Mouse (Mus musculus) layer of hippocampus, adult 2 months (tissue): ENCODE measurements around the gene Zfand2a. TPM values are rescaled to one million over a fixed set of nuclear protein-coding genes. Genes with fewer than 3 reads are reported as not detected.

Experiments
- DNase-seq, 2 experiments: peaks; one replicate each; pipeline ENCODE4 v3.0.0; 2022; ENCODE audit warnings: low spot score in 2 of 2
- H3K27ac ChIP-seq: fragments of 200-600 bp; 2 replicates; pipeline ENCODE4 v1.8.1; 2022
- H3K4me3 ChIP-seq: fragments of 200-600 bp; 2 replicates; pipeline ENCODE4 v1.8.1; 2022; ENCODE audit warnings: mild to moderate bottlenecking
- CTCF ChIP-seq: fragments of 200-600 bp; conservative IDR thresholded peaks from 2 replicates; pipeline ENCODE4 v1.8.1; 2022; ENCODE audit warnings: antibody characterized with exemption, mild to moderate bottlenecking, moderate library complexity
- total RNA-seq, 2 experiments: library from RNA; stranded (reverse); gene quantifications; 2 replicates each; pipeline ENCODE4 v1.2.3; 2021

Gene Zfand2a
- total RNA-seq, 2 experiments from 2014 or later: 56.5 to 63.1 TPM

- peak; percentile 64 to 75 for DNase-seq
- TF ChIP-seq CTCF: no peak
- H3K27ac ChIP-seq: peak overlapping the region; percentile 61; the same call in 1 of the 2 replicates
Measured at GRCm38 (mm10) chr5:139495019-139495669, 10.8 kb upstream of the Zfand2a start.

DNA sequence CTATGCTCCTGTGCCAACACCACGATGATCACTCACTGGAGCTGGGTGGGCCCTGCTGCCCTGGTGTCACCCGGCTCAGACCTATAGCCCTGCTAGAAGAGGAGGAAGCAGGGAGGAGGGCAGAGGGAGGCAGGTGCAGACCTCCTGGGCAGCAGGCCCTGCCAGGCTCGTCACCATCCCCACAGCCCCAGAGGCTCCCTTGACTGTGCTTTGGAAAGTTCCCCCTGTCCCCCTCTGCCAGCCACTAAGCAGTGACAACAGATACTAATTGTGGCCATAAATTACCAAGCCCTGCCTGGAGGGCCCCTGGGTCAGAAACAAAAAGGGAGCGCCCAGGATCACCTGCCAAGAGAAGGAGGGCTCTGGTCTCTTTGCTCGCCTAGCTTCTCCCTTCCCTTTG, 9.3 kb upstream of the Zfand2a start:
- H3K27ac ChIP-seq: no peak overlapping the region
- DNase-seq: no peak
- TF ChIP-seq CTCF: no peak
- H3K4me3 ChIP-seq: no peak overlapping the region

More at GRCm38 (mm10) chr5:139495019-139495669, 10.8 kb upstream of the Zfand2a start:
- H3K4me3 ChIP-seq: no peak overlapping the region

- Histone ChIP-seq H3K27ac (peak overlapping the region; percentile 86), H3K4me3 (no peak overlapping the region)
- TF ChIP-seq CTCF: no peak
- no peak for DNase-seq
Measured at GRCm38 (mm10) chr5:139491348-139491747, 7.0 kb upstream of the Zfand2a start.

DNA sequence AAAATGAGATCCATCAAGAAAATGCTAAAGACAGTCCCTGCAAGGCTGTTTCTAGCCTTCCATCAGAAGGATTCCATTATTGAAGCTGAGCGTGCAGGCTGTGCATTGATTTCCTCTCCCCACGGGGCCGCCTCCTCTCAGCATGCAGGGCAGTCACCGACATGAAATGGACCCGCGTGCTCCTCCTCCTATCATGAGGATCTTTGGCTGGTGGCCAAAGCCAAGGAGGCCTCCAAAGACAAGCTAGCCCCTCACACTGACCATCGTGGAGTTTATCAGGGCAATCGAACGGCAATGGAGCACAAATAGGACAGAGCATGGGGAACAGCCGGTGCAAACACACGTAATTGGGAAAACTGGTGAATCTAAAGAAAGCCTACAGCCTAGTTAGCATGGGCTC, 5.8 kb upstream of the Zfand2a start:
- Histone ChIP-seq H3K27ac (no peak overlapping the region), H3K4me3 (no peak overlapping the region)
- no peak for TF ChIP-seq CTCF
- DNase-seq: no peak

GRCm38 (mm10) chr5:139483171-139483848, 1.0 kb downstream of the Zfand2a start:
- no peak for TF ChIP-seq CTCF
- DNase-seq: no peak
- Histone ChIP-seq H3K4me3 (peak overlapping the region; percentile 94), H3K27ac (peak overlapping the region; percentile 93; the same call in 1 of the 2 replicates)

- no peak for DNase-seq
- no peak for TF ChIP-seq CTCF
- Histone ChIP-seq H3K27ac (no peak overlapping the region), H3K4me3 (no peak overlapping the region)
Measured at GRCm38 (mm10) chr5:139480406-139480805, 3.9 kb downstream of the Zfand2a start.

DNA sequence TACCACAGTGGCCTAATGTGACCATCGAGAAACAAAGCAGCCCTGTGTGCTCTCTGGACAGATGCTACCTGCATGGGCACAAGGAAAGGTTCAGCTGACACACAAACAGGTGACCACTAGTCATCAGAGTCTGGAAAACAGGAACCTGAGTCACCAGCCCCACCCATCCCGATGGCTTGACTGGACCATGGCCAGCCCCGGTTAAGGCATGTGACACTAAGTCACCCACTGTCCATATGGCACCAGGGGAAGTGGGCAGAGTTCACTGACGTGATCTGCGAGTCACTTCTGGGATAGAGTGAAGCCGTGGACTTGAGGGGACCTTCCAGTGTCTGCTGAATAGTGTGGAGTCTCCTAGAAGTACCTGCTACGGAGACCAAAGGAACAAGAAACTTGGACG, 5.3 kb downstream of the Zfand2a start:
- no peak overlapping the region for H3K27ac ChIP-seq
- TF ChIP-seq CTCF: no peak
- no peak for DNase-seq
- H3K4me3 ChIP-seq: no peak overlapping the region

GRCm38 (mm10) chr5:139474741-139475140, 9.6 kb downstream of the Zfand2a start:
- peak overlapping the region; percentile 32; the same call in 1 of the 2 replicates for H3K27ac ChIP-seq
- DNase-seq: peak; percentile 26 to 36
- no peak overlapping the region for H3K4me3 ChIP-seq
- TF ChIP-seq CTCF: peak; percentile 58

DNA sequence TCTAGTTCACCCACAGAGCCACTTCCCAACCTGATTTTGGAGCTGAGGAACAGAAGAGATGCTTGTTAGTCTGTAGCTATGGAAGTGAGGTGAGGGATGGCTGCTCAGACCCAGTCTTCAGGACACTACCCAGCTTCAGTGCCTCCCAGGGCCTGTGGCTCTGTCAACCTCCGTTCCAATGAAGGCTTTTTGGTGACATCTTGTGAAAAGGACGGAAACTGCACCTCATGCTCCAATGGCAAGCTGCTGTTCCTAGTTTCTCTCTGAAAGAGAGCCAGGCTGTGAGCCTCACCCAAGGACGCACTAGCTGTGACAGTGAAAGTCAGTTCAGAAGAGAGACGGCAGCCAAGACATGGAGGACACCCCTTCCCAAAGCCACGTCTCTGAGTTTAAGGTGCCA, 16.4 kb downstream of the Zfand2a start:
- TF ChIP-seq CTCF: peak; percentile 75
- DNase-seq: peak; percentile 28 to 58
- Histone ChIP-seq H3K27ac (no peak overlapping the region), H3K4me3 (no peak overlapping the region)

DNA sequence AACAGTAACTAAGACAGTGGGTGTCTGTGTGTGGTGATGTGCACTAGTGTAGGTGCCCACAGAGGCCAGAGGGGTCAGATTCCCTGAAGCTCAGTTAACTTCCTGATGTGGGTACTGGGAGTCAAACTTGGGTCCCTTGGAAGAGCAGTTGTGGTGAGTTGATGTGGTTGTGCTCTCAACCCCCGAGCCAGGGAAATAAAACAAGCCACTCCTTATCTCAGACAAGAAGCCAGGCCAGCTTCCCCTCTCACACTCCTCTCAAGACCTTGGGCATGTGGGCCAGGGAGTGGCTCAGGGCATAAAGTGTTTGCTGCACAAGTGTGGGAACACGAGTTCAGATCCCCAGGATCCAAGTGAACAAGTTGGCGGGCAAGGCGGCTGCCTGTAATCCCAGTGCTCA, 17.5 kb downstream of the Zfand2a start:
- no peak overlapping the region for H3K4me3 ChIP-seq
- TF ChIP-seq CTCF: no peak

GRCm38 (mm10) chr5:139466373-139466772, 18.0 kb downstream of the Zfand2a start:
- no peak overlapping the region for H3K4me3 ChIP-seq
- TF ChIP-seq CTCF: no peak
- no peak for DNase-seq
- no peak overlapping the region for H3K27ac ChIP-seq

More for the DNA sequence above, 17.5 kb downstream of the Zfand2a start:
- DNase-seq: no peak
- no peak overlapping the region for H3K27ac ChIP-seq

DNA sequence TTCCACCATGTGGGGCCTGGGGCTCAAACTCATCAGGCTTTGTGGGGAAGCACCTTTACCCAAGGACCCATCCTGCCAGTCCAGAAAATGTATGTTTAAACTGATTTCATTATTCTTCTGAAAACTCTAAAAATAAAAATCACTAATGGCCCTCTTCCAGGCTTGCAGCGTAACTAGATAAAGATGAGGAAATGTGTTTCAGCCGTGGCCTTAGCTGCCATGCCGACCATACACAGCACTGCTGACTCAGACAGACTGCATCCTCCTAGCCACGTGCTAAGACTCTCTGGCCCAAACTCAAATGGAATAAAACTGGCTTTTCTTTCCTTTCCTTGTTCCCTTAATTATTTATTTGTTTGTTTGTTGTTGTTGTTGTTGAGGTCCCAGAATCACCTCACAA, 19.5 kb downstream of the Zfand2a start:
- Histone ChIP-seq H3K27ac (no peak overlapping the region), H3K4me3 (no peak overlapping the region)
- TF ChIP-seq CTCF: no peak
- no peak for DNase-seq

- peak within 1 kb of the TSS; percentile 85 for H3K27ac ChIP-seq
- peak within 1 kb of the TSS; percentile 77 for H3K4me3 ChIP-seq
- peak; percentile 97 to 99 for DNase-seq
- TF ChIP-seq CTCF: no peak
Measured at GRCm38 (mm10) chr5:139460384-139461067, 23.8 kb downstream of the Zfand2a start, which contains the start of gene 3110082I17Rik. Gene 3110082I17Rik, minus strand, starts transcription at chr5:139460527.
